Mouse (Mus musculus) embryo, embryonic 11 days (tissue): ENCODE measurements around the gene Scn4a.

ENCODE experiments used
- DNase-seq: peaks from one replicate; pipeline ENCODE4 v3.0.0-alpha.2; 2015

Gene Scn4a

DNA sequence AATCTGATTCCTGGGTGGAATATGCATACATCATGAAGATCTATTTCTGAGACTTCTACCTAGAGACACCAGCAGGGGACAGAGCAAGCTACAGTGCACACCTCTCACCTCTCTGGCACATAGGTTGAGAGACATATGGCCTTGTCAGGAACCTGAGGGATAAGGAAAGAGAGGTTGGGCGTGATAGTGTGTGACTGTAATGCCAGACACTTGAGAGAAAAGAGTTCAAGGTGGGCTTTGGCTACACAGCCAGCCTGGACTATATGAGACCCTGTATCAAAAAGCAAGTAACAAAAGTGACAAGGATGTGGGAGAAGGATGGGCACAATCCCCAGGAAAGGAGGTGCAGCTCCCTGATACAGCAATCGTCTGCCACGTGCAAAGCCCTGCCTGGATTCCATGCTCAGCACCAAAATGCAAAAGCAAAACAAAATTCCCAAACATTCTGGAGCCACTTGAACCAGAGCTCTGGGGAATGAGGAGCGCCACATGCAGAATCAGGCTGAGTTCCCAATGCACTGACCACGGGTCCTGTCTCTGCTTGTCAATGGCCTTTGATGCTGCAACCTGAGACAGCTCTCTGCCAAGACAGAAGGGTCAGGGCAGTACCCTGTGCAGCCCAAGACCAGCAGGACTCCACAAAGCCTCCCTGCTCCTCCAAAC is 81.8 kb downstream of the Scn4a start:
- DNase-seq = peak; percentile 26

- DNase-seq = peak; percentile 64
These were observed 84.0 kb downstream of the Scn4a start for GRCm38 (mm10) chr11:106269060-106269431.
